Mouse (Mus musculus): Measurements from ENCODE around the gene Hist1h2be.
"Not testable (repeated sequence)": the region's sequence is repeated elsewhere in the genome, so short reads cannot be mapped to it uniquely, and the experiment has no call there.

Gene Hist1h2be

DNA sequence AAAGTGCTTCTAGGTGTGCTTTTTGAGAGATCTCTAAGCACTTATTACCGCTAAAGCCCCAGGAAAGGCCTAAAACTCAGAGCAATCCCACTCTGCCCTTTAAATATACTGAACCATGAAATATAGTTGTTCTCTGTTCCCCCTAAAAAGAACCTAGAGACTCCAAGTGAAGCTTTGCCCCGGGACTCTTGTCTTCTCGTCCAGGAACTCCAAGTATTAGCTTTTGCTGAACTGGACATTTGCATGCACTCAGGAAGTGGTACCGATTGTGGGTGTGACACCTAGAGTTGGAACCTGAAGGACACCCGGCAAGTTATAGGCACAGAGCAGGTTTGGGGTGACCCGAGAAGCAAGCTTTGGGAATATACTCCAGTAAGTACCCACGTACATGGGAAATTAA is 29.7 kb downstream of the Hist1h2be start:
- DNase-seq, result no peak

DNA sequence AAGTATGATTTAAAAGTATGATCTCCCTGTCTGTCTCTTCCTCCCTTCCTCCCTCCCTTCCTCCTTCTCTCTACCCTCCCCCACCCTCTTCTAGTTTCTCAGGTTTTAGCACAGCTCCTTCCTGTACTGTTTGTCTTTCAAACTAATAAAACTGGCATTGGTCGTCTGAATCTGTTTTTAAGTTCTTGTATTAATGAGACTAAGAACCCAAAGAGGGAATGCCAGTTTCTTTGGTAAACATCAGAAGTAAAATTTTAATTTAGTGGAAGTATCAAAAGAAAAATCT is 34.0 kb downstream of the Hist1h2be start:
- DNase-seq, result no peak

DNA sequence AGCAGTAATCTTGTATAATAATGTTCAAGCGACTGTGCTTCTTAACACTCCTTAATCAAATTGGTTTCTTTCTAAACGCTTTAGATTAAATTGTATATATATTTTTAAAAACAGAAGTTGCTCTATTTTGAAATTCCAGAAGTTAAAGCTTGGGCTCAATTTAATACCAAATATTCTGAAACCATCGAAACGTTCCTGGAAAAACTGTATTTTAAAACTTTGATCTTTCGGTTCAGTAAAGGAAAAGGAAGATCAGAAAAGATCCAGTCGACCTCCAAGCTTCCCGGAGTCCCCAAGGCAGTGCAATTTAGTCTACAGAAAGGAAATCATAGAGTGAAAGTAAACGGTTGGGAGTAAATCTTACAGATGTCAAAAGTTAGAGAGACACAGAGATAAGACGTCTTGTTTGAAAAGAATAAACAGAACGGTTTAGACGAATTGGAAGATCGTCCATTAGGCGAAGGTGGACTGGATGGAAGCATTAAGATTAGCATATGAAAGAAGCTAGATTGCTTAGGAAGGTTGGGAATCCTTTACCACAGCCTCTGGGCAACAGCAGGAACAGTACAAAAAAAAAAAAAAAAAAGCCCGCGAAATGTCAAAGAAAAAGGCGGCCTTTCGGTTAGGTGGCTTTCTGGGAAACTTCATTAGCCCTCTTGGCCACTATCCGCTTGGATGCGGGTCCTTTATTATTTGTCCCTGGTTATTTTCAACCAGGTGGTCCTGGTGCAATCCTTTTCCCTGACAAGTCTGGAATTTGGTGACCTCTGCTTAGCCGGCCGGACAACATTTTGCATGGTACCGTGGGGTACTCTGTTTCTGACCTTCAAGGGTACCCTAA is 34.6 kb downstream of the Hist1h2be start:
- no peak for DNase-seq

DNA sequence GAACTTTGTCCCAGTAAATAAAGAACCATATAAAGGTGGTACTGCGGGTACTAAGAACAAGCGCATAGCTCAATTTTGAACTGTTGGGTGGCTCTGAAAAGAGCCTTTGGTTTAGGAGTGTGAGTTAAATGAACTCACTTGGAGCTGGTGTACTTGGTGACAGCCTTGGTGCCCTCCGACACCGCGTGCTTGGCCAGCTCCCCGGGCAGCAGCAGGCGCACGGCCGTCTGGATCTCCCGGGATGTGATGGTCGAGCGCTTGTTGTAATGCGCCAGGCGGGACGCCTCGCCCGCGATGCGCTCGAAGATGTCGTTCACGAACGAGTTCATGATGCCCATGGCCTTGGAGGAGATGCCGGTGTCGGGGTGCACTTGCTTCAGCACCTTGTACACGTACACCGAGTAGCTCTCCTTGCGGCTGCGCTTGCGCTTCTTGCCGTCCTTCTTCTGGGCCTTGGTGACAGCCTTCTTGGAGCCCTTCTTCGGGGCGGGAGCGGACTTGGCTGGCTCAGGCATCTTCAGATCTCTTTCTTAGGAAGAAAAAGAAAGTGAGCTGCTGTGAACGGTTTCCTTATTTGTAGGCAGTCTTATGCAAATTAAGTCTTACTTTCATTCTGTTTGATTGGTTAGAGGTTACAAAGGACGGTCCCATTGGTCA is 35.4 kb downstream of the Hist1h2be start:
- DNase-seq, result peak; percentile 70

DNA sequence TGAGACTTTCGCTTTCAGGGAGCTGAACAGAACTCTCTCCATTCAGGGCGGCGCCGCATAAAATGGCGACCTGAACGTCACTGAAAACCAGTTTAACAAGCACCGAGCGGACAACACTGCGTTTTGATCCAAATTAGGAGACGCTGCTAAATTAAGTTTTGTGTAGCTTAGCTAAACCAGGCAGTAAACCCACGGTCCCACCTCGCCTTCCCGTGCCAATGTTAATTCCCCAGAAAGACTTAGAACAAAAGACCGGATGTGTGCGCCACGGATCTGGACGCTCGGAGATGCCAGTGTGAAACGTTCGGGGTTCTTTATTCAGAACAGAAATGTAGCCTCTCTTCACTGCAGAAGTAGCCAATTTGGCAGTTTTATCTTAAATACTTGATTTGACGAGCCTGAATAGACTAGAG is 35.9 kb downstream of the Hist1h2be start:
- no peak for DNase-seq

DNA sequence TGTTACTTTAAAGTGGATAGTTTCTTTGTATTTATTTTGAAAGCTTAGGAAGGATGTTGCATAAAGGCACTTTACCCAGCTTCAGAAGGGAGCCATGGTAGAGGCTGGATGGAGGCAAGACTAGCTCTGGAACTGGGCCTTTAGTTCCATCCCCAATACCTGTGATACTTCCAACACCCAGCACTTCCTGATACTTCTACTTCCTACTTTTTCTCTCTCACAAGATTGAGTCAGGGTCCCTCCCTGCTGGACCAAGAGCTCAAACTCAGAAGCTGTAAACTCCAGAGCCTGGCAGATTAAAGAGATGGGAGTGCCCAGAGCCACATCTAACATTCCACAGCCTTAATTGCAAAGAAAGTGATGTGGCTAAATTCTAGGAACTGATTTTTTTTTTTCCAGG is 36.6 kb downstream of the Hist1h2be start:
- DNase-seq, result no peak

DNA sequence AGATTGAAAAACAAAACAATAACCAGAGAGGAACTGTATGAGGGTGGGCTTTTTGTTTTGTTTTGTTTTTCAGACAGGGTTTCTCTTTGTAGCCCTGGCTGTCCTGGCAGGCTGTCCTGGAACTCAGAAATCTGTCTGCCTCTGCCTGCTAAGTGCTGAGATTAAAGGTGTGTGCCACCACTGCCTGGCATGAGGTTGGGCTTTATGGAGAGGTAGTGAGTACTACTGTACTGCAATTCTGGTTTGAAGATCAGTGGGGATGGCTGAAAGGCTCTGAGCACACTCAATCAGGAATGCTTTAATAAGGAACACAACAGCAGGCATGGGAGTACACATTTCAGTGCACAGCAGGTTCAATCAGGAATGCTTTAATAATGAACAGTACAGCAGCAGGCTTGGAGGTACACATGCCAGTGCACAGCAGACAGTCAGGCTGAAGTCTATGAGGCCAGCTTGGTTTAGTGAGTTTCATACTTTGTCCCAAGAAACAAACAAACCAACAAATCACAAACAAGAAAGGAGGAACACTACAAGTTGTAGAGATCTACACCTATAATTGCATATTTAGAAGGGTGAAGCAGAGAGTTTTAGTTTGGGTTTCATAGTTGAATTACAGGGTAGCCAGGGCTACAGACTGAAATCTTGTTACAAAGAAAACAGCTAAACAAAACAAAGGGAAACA is 37.4 kb downstream of the Hist1h2be start:
- no peak for DNase-seq

DNA sequence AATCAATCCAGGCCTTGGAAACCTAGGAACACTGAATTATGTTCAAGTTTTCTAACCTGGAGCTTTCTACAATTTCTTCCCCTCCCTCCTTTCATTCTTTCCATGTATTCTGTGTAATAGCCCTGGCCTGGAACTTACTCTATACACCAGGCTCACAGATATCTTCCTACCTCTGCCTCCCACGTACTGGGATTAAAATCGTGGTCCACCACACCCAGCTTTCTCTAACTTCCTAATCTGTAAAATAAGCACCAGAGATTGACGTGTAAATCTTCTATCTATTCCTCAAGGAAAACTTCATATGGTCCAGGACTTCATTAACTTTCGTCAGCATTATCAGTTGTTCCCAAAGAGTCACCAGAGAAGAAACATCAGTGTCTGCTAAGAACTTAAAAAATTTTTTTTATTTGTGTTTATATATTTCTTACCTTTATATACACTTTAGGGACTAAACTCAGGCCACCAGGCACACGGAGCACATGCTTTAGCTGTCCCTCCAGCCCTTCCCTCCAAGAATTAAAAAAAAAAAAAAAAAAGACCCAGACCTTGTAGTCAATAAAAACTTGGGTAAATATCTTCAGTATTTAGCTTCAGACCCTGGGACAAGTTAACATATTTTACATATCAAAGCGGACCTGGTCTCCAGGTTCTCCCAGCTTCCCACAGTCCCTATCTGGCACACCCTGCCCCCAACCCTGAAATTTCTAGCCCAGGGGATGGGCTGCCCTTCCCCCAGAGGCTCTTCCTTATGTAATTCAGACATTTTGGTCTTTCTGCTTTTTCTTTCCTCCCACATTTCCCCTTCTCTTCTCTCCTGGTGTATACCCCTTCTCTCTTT is 38.5 kb downstream of the Hist1h2be start:
- no peak for DNase-seq

DNA sequence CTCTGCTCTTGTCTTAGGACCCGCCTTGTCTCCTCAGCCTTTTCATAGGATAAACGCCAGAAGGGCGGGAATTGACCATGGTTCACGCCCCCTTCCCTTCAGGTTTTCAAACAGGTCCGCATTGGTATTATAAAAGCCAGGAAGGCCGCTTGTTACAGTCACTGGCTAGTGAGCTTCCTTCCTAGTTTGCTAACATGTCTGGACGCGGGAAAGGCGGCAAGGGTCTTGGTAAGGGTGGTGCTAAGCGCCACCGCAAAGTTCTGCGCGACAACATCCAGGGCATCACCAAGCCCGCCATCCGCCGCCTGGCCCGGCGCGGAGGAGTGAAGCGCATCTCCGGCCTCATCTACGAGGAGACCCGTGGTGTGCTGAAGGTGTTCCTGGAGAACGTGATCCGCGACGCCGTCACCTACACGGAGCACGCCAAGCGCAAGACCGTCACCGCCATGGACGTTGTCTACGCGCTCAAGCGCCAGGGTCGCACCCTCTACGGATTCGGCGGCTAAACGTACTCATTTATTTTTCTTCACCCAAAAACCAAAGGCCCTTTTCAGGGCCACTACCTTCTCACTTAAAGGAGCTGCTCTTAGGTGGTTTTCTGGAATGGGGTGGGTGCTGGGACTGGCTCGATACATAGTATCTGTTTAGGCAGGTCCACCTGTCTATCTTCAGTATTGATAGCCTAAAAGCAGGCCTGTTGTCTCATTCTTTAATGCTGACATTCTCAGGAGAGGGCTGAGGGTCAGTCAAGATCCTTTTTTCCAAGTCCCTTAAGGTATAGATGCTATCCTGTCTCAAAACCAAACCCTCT is 39.3 kb downstream of the Hist1h2be start, which contains the start of gene Hist1h4d:
Hist1h4d (plus strand) TSS at position 191 of the 811 bp plus-strand sequence.
- DNase-seq, result peak; percentile 96

DNA sequence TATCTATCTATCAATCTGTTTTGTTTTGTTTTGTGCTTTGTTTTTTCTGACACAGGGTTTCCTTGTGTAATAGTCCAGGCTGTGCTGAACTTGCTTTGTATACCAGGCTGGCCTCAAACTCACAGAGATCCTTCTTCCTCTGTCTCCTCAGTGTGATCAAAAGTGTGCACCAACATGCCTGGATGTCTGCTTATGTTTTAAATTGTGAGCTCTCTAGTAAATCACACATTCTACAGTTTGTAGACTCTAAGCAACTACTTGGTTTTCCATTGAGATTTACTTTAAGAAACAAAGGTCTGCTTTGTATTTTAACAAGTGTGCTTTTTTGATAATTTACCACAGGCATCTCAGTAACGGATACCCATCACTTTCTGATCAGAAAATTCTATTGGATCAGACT is 43.1 kb downstream of the Hist1h2be start:
- no peak for DNase-seq

DNA sequence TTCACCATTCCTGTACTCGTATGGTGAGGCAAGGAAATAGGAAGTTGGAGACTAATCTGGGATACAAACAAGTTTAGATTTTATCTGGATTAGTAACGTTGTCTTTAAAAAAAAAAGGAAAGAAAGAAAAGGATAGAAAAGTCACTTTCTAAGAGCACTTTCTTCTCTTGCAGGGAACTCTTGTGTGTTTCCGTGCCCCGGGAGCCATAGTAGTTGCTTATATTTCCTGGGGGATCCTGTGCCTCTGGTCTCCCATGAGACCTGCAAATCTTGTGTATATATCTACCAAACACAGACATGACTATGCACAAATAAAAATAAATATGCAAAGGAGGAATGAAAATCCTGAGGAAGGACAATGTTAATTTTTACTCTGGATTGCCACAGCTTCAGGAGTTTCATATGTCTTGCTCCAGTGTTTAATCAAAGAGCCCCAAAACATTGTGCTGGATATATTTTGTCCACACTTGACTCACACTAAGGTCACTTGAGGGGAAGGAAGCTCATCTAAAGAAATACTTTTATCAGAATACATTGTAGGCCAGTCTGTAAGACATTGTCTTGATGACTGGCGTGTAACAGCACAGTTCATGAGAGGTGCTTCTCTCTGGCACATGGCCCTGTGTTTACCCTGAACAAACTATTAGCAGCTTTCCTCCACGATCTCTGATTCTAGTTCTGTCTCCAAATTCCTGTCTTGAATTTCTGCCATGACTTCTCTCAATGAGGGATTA is 43.9 kb downstream of the Hist1h2be start:
- DNase-seq, result no peak

DNA sequence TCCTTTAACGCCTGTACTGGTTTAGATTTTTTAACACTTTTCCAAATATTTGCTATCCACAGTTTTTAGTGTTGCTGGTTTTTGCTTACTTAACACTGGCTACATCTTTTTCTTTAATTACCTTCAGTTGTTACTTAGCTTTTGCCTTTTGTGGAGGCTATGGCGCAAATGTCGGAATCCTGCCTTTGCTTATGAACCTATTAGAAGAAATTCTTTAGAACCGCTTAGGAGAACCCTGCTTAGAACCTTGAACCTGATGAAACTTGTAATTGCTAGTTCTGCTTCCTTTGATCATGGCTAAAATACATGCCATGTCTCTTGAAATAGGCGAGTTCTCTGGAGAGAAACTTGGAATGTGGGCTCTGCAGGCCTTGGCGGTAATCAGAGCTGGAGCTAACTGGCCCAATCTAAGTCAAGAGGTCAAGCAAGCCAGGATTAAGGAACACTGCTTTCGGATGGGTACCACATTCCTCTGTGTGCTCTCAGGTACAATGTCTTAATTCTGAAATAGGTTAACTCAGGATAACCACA is 44.5 kb downstream of the Hist1h2be start:
- no peak for DNase-seq

DNA sequence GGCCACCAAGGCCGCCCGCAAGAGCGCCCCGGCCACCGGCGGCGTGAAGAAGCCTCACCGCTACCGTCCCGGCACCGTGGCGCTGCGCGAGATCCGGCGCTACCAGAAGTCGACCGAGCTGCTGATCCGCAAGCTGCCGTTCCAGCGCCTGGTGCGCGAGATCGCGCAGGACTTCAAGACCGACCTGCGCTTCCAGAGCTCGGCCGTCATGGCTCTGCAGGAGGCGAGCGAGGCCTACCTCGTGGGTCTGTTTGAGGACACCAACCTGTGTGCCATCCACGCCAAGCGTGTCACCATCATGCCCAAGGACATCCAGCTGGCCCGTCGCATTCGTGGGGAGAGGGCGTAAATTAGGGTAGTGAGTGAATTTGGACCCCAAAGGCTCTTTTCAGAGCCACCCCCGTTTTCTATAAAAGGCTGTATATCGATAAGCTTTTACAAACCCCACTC is 45.0 kb downstream of the Hist1h2be start:
- DNase-seq, result not testable (repeated sequence)

DNA sequence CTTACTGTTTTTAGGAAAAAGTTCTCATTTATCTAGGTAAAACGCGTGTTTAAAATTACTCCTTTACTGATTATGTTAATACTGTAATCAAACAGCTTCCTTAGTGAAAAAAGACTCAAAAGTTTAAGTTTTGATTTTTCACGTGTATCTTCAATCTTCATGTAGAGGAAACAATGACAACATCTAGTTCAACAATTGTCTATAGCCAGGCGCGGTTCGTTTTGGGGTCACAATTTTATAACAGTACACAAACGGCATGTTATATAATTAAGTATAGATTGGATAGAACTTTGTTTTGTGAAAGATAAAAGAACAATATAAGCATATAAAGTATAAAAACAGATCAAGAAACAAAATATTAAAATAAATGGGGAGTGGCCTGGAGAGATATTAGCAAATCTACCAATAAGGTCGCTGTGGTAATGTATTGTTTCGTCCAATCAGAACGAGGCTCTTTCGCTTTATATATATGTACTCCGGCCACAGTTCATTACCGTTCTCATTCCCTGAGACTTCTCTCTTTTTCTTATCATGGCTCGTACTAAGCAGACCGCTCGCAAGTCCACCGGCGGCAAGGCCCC is 45.6 kb downstream of the Hist1h2be start, which contains the start of gene Hist1h3d:
Hist1h3d (plus strand) TSS at position 493 of the 581 bp plus-strand sequence.
- no peak for DNase-seq

DNA sequence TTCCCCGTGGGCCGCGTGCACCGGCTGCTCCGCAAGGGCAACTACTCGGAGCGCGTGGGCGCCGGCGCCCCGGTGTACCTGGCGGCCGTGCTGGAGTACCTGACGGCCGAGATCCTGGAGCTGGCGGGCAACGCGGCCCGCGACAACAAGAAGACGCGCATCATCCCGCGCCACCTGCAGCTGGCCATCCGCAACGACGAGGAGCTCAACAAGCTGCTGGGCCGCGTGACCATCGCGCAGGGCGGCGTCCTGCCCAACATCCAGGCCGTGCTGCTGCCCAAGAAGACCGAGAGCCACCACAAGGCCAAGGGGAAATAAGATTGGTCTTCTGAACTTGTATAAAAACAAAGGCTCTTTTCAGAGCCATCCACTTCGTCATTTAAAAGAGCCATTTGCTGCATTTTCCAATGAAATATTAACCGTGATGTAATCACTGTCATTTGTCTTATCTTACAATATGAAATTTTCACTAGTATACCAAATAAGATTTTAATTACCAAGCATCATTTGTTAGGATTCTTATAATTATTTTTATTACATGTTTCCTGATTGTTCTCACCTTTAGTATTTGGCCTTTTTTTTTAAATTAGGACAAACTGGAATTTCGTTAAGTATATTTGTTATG is 46.3 kb downstream of the Hist1h2be start:
- DNase-seq, result not testable (repeated sequence)

DNA sequence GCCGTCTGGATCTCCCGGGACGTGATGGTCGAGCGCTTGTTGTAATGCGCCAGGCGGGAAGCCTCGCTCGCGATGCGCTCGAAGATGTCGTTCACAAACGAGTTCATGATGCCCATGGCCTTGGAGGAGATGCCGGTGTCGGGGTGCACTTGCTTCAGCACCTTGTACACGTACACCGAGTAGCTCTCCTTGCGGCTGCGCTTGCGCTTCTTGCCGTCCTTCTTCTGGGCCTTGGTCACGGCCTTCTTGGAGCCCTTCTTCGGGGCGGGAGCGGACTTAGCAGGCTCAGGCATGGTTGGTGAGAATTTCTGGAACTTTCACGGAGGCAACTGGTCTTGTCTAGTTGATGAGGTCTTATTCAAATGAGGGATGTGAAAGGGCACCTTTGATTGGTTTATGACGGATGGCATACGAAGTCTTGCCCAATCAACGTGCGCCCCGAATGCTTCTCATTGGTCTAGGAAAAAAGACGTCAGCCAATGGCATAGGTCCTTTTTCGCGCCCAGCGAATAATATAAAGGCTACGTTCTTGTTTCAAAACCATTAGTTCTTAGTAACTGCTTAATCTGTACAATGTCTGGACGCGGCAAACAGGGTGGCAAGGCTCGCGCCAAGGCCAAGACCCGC is 46.9 kb downstream of the Hist1h2be start, which contains the start of the genes Hist1h2bf and Hist1h2ad:
Hist1h2bf (minus strand) TSS at position 299 of the 627 bp plus-strand sequence.
Hist1h2ad (plus strand) TSS at position 484 of the 627 bp plus-strand sequence.
- DNase-seq, result peak; percentile 60

DNA sequence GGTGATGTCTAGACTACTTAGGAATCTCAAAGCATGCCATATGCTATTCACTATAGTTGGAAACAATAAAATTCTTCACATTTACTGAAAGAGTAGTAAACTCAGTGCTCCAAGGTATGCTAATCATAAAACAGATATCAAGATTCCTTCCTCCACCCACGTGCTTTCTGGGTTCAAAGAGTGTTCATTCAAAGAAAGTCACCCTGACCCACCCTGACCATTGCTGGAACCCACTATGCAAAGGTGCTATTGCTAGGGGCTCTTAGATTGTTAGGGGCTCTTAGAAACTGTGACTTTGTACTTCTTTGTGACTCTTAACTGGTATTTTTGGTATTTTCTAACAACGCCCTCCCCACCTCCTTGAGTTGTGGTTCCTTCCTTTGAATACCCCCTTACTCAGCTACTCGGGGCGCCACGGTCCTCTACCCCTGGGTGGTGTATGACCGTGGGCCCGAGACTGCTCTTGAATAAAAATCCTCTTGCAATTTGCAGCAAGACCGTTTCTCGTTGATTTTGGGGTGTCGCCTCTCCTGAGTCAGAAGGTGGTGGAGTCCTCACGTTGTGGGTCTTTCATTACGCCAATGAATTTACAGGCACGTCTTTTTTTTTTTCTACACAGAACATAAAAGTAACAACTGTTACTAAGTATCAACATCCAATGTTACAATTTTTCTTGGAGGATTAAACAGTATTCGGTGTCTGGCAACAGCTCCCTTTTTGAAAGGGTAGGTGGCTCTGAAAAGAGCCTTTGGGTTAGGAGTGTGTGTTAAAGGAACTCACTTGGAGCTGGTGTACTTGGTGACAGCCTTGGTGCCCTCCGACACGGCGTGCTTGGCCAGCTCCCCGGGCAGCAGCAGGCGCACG is 47.7 kb downstream of the Hist1h2be start:
- not testable (repeated sequence) for DNase-seq

All from cerebellum, adult 8-10 months (tissue).